Mouse (Mus musculus) T-cell, adult 2 months (primary cell): ENCODE results near the gene Sardh.

Source experiments
- DNase-seq: peaks from one replicate; pipeline ENCODE4 v3.0.0; 2022; ENCODE audit warnings: low spot score

Gene Sardh

GRCm38 (mm10) chr2:27226572-27226971, 21.6 kb downstream of the Sardh start:
- no peak for DNase-seq

GRCm38 (mm10) chr2:27223012-27223421, 25.1 kb downstream of the Sardh start:
- no peak for DNase-seq

- DNase-seq, result no peak
Observed at GRCm38 (mm10) chr2:27218569-27218968, 29.6 kb downstream of the Sardh start.

GRCm38 (mm10) chr2:27218121-27218544, 30.0 kb downstream of the Sardh start:
- no peak for DNase-seq

GRCm38 (mm10) chr2:27215537-27215936, 32.6 kb downstream of the Sardh start:
- no peak for DNase-seq

- DNase-seq, result no peak
Observed at GRCm38 (mm10) chr2:27211966-27212893, 35.9 kb downstream of the Sardh start.

- no peak for DNase-seq
Observed at GRCm38 (mm10) chr2:27210676-27211210, 37.4 kb downstream of the Sardh start.

- DNase-seq, result peak; percentile 49
Observed at GRCm38 (mm10) chr2:27210255-27210654, 37.9 kb downstream of the Sardh start.

- peak; percentile 65 for DNase-seq
Observed at GRCm38 (mm10) chr2:27209816-27210215, 38.3 kb downstream of the Sardh start.

- DNase-seq, result no peak
Observed at GRCm38 (mm10) chr2:27209370-27209769, 38.8 kb downstream of the Sardh start.

- no peak for DNase-seq
Observed at GRCm38 (mm10) chr2:27207126-27207525, 41.0 kb downstream of the Sardh start.

GRCm38 (mm10) chr2:27206128-27206797, 41.9 kb downstream of the Sardh start:
- no peak for DNase-seq

GRCm38 (mm10) chr2:27205666-27206065, 42.5 kb downstream of the Sardh start:
- no peak for DNase-seq

GRCm38 (mm10) chr2:27200586-27200985, 47.6 kb downstream of the Sardh start:
- no peak for DNase-seq

- DNase-seq, result peak; percentile 40
Observed at GRCm38 (mm10) chr2:27198551-27199246, 49.4 kb downstream of the Sardh start.

- DNase-seq, result no peak
Observed at GRCm38 (mm10) chr2:27189994-27190393, 58.1 kb downstream of the Sardh start.

- DNase-seq, result peak; percentile 73
Observed at GRCm38 (mm10) chr2:27187531-27187930, 60.6 kb downstream of the Sardh start.

- DNase-seq, result no peak
Observed at GRCm38 (mm10) chr2:27183734-27184133, 64.4 kb downstream of the Sardh start.

- DNase-seq, result no peak
Observed at GRCm38 (mm10) chr2:27181907-27182306, 66.2 kb downstream of the Sardh start.

- no peak for DNase-seq
Observed at GRCm38 (mm10) chr2:27179101-27179500, 69.0 kb downstream of the Sardh start.

GRCm38 (mm10) chr2:27175696-27176267, 72.4 kb downstream of the Sardh start:
- no peak for DNase-seq

GRCm38 (mm10) chr2:27174242-27174641, 73.9 kb downstream of the Sardh start:
- DNase-seq, result no peak
